Mouse (Mus musculus) heart, embryonic 11.5 days (tissue): ENCODE data around the gene Shank1. TPM values are rescaled to one million over a fixed set of nuclear protein-coding genes. Genes with fewer than 3 reads are reported as not detected.
"Not testable (repeated sequence)": the region's sequence is repeated elsewhere in the genome, so short reads cannot be mapped to it uniquely, and the experiment has no call there.

Experiments
- ATAC-seq: fragments of 200-750 bp; cut with Nextera tagmentation; replicated peaks from 2 replicates; pipeline ENCODE4 v1.8.0; 2017; ENCODE audit warnings: moderate library complexity; ENCODE audit not compliant: insufficient number of reproducible peaks, low FRiP score, low TSS enrichment
- H3K27ac ChIP-seq: fragments of 300-500 bp; sonication (generic); 2 replicates; pipeline ENCODE4 v1.5.1; 2014; ENCODE audit warnings: mild to moderate bottlenecking, low read depth, low read length
- H3K27me3 ChIP-seq: fragments of 300-500 bp; sonication (generic); 2 replicates; pipeline ENCODE4 v1.6.1; 2014; ENCODE audit warnings: mild to moderate bottlenecking, low read length, mixed read lengths; ENCODE audit not compliant: control insufficient read depth, insufficient read depth
- H3K36me3 ChIP-seq: fragments of 300-500 bp; sonication (generic); 2 replicates; pipeline ENCODE4 v1.6.1; 2014; ENCODE audit warnings: mild to moderate bottlenecking, low read length, moderate library complexity, mixed read lengths; ENCODE audit not compliant: control insufficient read depth, insufficient read depth
- H3K4me1 ChIP-seq: fragments of 300-500 bp; sonication (generic); 2 replicates; pipeline ENCODE4 v1.6.1; 2014; ENCODE audit warnings: low read length; ENCODE audit not compliant: control insufficient read depth, insufficient read depth
- H3K4me2 ChIP-seq: fragments of 300-500 bp; sonication (generic); 2 replicates; pipeline ENCODE4 v1.6.1; 2014; ENCODE audit warnings: mild to moderate bottlenecking, moderate library complexity
- H3K4me3 ChIP-seq: fragments of 300-500 bp; sonication (generic); 2 replicates; pipeline ENCODE4 v1.5.1; 2014; ENCODE audit warnings: low read depth, low read length
- H3K9ac ChIP-seq: fragments of 300-500 bp; sonication (generic); 2 replicates; pipeline ENCODE4 v1.6.1; 2014; ENCODE audit warnings: mild to moderate bottlenecking, low read depth, low read length, moderate library complexity
- H3K9me3 ChIP-seq: fragments of 300-500 bp; sonication (generic); replicated peaks from 2 replicates; pipeline ENCODE4 v1.6.1; 2016; ENCODE audit warnings: low read length; ENCODE audit not compliant: control insufficient read depth
- WGBS: fragments of 180-500 bp; shearing (Covaris S2); extraction: QIAGEN DNeasy Blood & Tissue Kit; methylation state at CpG from one replicate; pipeline ENCODE4 v1.1.7; 2014; ENCODE audit not compliant: insufficient replicate concordance; 5-methylcytosine and 5-hydroxymethylcytosine counted together
- polyA plus RNA-seq: library from polyadenylated mRNA; unstranded; fragments of >200 nt; fragmentation: Nextera tagmentation; extraction: Ambion mirVana; gene quantifications from 2 replicates; pipeline ENCODE4 v1.2.1, GENCODE M21; 2014

Shank1 gene
- polyA plus RNA-seq, 1 experiment from 2014 or later, result 1.3 TPM

- no peak for ATAC-seq
- H3K27me3 ChIP-seq, result no peaks in the 10 kb centered on the region
- H3K9ac ChIP-seq, result no peak overlapping the region
- no peaks in the 10 kb centered on the region for H3K4me1 ChIP-seq
- no peak overlapping the region for H3K27ac ChIP-seq
- WGBS, result 50% methylated on average over 4 of the region's 4 CpGs
- no peaks in the 10 kb centered on the region for H3K36me3 ChIP-seq
- H3K4me2 ChIP-seq, result no peak overlapping the region
- H3K4me3 ChIP-seq, result no peak overlapping the region
- H3K9me3 ChIP-seq, result no peaks in the 10 kb centered on the region; the same call in none of the 2 replicates
These were observed 18.6 kb upstream of the Shank1 start for GRCm38 (mm10) chr7:44291418-44291817.

DNA sequence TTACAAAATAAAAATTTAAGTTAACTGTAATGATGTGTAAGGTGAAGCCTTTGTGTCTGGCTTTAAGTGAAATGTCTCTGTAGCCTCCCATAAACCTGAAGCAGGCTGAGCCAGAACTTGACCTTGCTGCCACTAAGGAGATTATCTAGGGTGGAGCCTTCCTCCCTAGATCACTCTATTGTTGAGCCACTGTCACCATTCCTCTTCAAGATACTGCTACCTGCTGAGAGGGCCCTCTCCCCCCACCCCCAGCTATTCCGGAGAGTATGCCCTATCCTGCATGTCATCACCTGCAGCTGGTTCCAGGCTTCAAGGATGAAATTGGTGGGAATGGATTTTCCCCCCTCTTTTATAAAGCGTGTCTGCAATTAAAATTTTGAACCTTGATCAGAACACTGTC is 12.6 kb upstream of the Shank1 start:
- not testable (repeated sequence) for H3K4me1 ChIP-seq, ATAC-seq, H3K36me3 ChIP-seq, H3K4me3 ChIP-seq, H3K4me2 ChIP-seq, H3K9ac ChIP-seq, H3K27me3 ChIP-seq, H3K9me3 ChIP-seq, H3K27ac ChIP-seq
- WGBS, result 71% methylated on average over 2 of the region's 2 CpGs

- Histone ChIP-seq H3K4me1 (peaks cover 9% of the 10 kb centered on the region), H3K27me3 (peaks cover 18% of the 10 kb centered on the region), H3K4me3 (peak overlapping the region; percentile 68), H3K4me2 (peak overlapping the region; percentile 86), H3K9me3 (no peaks in the 10 kb centered on the region), H3K27ac (peak overlapping the region; percentile 79; the same call in 1 of the 2 replicates), H3K9ac (peak overlapping the region; percentile 94), H3K36me3 (no peaks in the 10 kb centered on the region)
- ATAC-seq, result no peak
- WGBS, result 85% methylated on average over 14 of the region's 14 CpGs
These were observed 6.4 kb upstream of the Shank1 start for GRCm38 (mm10) chr7:44303346-44304340.

DNA sequence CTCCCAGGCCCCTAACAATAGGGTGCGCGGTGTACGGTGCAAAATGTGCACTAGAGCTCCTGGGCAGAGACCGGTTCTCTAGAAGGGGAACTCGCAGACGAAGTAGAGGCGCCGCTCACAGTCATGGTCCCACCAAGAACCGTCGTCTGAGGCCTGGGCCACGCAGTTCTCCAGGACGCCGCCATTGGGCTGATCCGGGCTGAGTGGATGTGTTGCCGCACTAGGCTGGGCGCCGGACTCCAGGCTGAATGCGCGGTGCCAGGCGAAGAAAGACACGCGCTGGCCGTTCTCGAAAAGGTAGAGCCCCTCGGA is 5.6 kb upstream of the Shank1 start:
- peaks cover 9% of the 10 kb centered on the region for H3K4me1 ChIP-seq
- ATAC-seq, result peak; percentile 29

DNA sequence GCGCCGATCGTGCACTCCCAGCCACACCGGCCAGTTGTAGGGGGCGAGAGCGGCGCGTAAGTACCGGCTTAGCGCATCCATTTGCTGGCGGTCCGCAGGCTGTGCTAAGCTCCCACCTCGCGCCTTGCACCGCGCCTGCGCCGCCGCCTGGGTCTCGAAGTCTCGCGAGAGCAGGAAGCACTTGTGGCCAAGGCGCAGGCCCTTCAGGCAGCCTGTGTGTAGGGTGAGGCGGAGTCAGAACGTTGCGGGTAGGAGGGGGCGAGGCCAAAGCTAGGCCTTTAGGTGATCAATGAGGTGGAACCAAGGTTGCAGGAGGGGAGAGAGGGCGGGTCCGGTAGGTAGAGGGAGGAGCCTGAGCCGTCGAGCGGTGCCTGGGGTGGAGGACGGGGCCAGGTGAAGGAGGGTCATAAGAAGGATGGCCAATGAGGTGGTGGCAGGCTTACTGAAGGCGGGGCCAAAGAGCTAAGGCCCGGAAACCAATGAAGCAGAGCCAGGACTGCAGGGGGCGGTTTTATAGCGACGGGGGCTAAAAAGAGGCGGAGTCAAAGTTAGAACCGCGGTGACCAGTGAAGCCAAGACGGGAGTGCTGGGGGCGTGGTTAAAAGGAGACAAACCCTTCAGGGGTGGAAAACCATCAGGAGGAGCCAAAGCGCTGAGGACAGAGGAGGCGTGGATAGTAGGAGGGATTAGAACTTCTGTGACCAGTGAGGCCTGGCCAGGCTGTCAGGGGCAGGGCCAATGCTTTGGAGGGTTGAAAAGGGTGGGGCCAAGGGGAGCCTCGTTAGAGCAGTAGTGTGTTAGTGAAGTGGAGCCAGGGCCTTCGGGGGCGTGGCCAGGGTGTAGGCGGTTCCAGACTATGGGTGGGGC is 5.0 kb upstream of the Shank1 start:
- peak; percentile 91 for ATAC-seq
- Histone ChIP-seq H3K27ac (peak overlapping the region; percentile 79), H3K27me3 (peaks cover 31% of the 10 kb centered on the region), H3K4me3 (peak overlapping the region; percentile 68), H3K4me2 (peak overlapping the region; percentile 86), H3K36me3 (no peaks in the 10 kb centered on the region), H3K9me3 (no peaks in the 10 kb centered on the region), H3K4me1 (peaks cover 9% of the 10 kb centered on the region), H3K9ac (peak overlapping the region; percentile 94)
- WGBS, result under 1% methylated on average over 49 of the region's 49 CpGs

More for the DNA sequence above, 5.6 kb upstream of the Shank1 start:
- Histone ChIP-seq H3K9ac (peak overlapping the region; percentile 94), H3K9me3 (no peaks in the 10 kb centered on the region), H3K27me3 (peaks cover 26% of the 10 kb centered on the region), H3K36me3 (no peaks in the 10 kb centered on the region), H3K27ac (peak overlapping the region; percentile 79), H3K4me3 (peak overlapping the region; percentile 68), H3K4me2 (peak overlapping the region; percentile 86)
- WGBS, result under 1% methylated on average over 25 of the region's 25 CpGs

- H3K4me1 ChIP-seq, result peaks cover 12% of the 10 kb centered on the region
- H3K36me3 ChIP-seq, result no peaks in the 10 kb centered on the region
- no peaks in the 10 kb centered on the region for H3K9me3 ChIP-seq
- H3K27ac ChIP-seq, result no peak overlapping the region
- no peak overlapping the region for H3K9ac ChIP-seq
- no peak for ATAC-seq
- peak overlapping the region; percentile 68 for H3K4me3 ChIP-seq
- 7% methylated on average over 16 of the region's 16 CpGs for WGBS
- peaks cover 37% of the 10 kb centered on the region for H3K27me3 ChIP-seq
- H3K4me2 ChIP-seq, result peak overlapping the region; percentile 86
These were observed 4.4 kb upstream of the Shank1 start for GRCm38 (mm10) chr7:44305686-44306085.

GRCm38 (mm10) chr7:44306516-44307240 is 3.4 kb upstream of the Shank1 start, which contains the start of gene Clec11a:
Clec11a (minus strand) TSS chr7:44306902.
- Histone ChIP-seq H3K4me3 (peak within 1 kb of the TSS; percentile 68), H3K9ac (no peak within 1 kb of the TSS), H3K9me3 (no peaks in the 10 kb centered on the region), H3K27me3 (peaks cover 47% of the 10 kb centered on the region), H3K4me1 (peaks cover 20% of the 10 kb centered on the region), H3K36me3 (no peaks in the 10 kb centered on the region), H3K27ac (no peak within 1 kb of the TSS), H3K4me2 (peak within 1 kb of the TSS; percentile 86)
- ATAC-seq, result no peak
- WGBS, result 62% methylated on average over 6 of the region's 6 CpGs
